Mouse (Mus musculus): Measurements from ENCODE around the gene Grin2c. TPM values are rescaled to one million over a fixed set of nuclear protein-coding genes. Genes with fewer than 3 reads are reported as not detected.

Gene Grin2c
- polyA plus RNA-seq, 1 experiment from 2014 or later, result 0.05 TPM

GRCm38 (mm10) chr11:115292631-115293375 lies 25.8 kb upstream of the Grin2c start:
- Histone ChIP-seq H3K4me3 (no peak overlapping the region), H3K27ac (0 out of 2 replicates have a peak overlapping the region, but pooled peaks have one; percentile 39), H3K36me3 (no peaks in the 10 kb centered on the region), H3K9me3 (no peaks in the 10 kb centered on the region), H3K4me1 (peaks cover 38% of the 10 kb centered on the region), H3K4me2 (no peak overlapping the region), H3K9ac (no peak overlapping the region), H3K27me3 (peaks cover 17% of the 10 kb centered on the region)
- WGBS, result 42% methylated on average over 14 of the region's 14 CpGs
- ATAC-seq (ENCODE audit: borderline replicate concordance, extremely low read depth, low FRiP score, low TSS enrichment), result no peak

DNA sequence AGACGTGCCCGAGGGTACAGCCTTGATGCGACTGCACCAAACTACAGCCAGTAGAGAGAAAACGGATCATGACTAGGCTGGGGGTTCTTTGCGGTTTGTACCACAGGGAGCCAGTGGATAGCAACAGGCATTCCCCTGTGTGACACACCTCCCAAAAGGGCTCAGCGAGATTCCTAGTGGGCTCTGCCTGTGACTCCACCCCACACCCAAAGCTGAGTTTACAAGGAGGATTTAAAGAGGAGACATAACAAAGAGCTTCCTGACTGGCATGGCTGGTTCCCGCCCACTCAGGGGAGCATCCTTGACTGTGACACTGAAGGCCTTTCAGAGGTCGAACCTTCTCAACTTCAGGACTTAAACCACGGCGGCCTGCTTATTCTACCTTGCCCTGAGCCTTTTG lies 24.5 kb upstream of the Grin2c start:
- 64% methylated on average over 10 of the region's 10 CpGs for WGBS
- H3K4me3 ChIP-seq, result no peak overlapping the region
- peaks cover 28% of the 10 kb centered on the region for H3K4me1 ChIP-seq
- no peak for ATAC-seq (ENCODE audit: borderline replicate concordance, extremely low read depth, low FRiP score, low TSS enrichment)
- H3K9me3 ChIP-seq, result no peaks in the 10 kb centered on the region
- no peak overlapping the region for H3K9ac ChIP-seq
- H3K36me3 ChIP-seq, result no peaks in the 10 kb centered on the region
- H3K27ac ChIP-seq, result peak overlapping the region; percentile 38; the same call in 1 of the 2 replicates
- H3K4me2 ChIP-seq, result no peak overlapping the region
- peaks cover 4% of the 10 kb centered on the region; the same call in 1 of the 2 replicates for H3K27me3 ChIP-seq

DNA sequence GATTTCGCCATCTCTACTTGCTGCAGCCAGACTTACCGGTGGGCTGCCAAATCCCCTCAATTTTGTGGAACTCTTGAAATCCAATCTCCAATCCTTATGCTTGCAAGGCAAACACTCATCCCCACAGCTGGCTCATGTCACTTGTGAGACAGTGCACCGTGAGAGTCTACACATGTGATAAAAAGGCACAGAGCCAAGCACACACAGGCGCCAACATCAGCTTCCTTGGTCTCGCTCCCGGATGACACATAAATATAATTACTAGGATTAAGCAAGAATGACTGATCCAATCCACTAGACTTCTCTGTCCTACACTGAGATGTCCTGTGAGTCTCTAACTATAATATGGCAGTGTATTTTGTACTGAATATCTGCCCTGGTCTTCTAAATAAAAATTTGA lies 23.9 kb upstream of the Grin2c start:
- ATAC-seq (ENCODE audit: borderline replicate concordance, extremely low read depth, low FRiP score, low TSS enrichment), result peak; percentile 85
- no peaks in the 10 kb centered on the region for H3K36me3 ChIP-seq
- H3K4me3 ChIP-seq, result no peak overlapping the region
- peak overlapping the region; percentile 70 for H3K27ac ChIP-seq
- no peaks in the 10 kb centered on the region; the same call in 1 of the 2 replicates for H3K27me3 ChIP-seq
- H3K9me3 ChIP-seq, result no peaks in the 10 kb centered on the region
- 39% methylated on average over 6 of the region's 6 CpGs for WGBS
- H3K9ac ChIP-seq, result no peak overlapping the region
- peaks cover 28% of the 10 kb centered on the region for H3K4me1 ChIP-seq
- no peak overlapping the region for H3K4me2 ChIP-seq

DNA sequence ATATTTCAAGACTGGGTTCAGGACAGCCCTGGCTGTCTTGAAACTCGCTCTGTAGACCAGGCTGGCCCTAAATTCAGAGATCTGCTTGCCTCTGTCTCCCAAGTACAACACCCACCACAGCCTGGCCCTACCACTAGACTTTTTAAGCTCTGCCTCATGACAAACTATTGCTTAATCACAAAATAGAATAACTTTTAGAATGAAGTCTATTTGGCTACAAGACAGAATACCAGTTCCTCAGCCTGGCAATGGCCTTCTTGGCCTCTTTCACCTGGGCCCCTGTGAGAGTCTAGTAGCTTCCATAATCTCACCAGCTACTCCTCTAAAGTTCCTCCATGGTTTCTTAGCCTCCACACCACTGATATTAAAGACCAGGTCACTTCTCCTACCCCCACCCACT lies 23.3 kb upstream of the Grin2c start:
- Histone ChIP-seq H3K4me2 (no peak overlapping the region), H3K27me3 (no peaks in the 10 kb centered on the region), H3K9ac (no peak overlapping the region), H3K36me3 (no peaks in the 10 kb centered on the region), H3K9me3 (no peaks in the 10 kb centered on the region), H3K27ac (peak overlapping the region; percentile 70), H3K4me3 (no peak overlapping the region), H3K4me1 (peaks cover 28% of the 10 kb centered on the region)
- no peak for ATAC-seq (ENCODE audit: borderline replicate concordance, extremely low read depth, low FRiP score, low TSS enrichment)
- WGBS, result 91% methylated on average over 1 of the region's 1 CpGs

- ATAC-seq (ENCODE audit: borderline replicate concordance, extremely low read depth, low FRiP score, low TSS enrichment), result no peak
- Histone ChIP-seq H3K4me3 (no peak overlapping the region), H3K9ac (no peak overlapping the region), H3K4me2 (no peak overlapping the region), H3K4me1 (peaks cover 28% of the 10 kb centered on the region), H3K27ac (peak overlapping the region; percentile 70), H3K36me3 (no peaks in the 10 kb centered on the region), H3K9me3 (no peaks in the 10 kb centered on the region), H3K27me3 (no peaks in the 10 kb centered on the region)
- 69% methylated on average over 8 of the region's 8 CpGs for WGBS
Measured at GRCm38 (mm10) chr11:115289885-115290284, 22.8 kb upstream of the Grin2c start.

- no peaks in the 10 kb centered on the region for H3K9me3 ChIP-seq
- no peak overlapping the region for H3K4me2 ChIP-seq
- 90% methylated on average over 2 of the region's 2 CpGs for WGBS
- no peak overlapping the region for H3K27ac ChIP-seq
- peaks cover 28% of the 10 kb centered on the region for H3K4me1 ChIP-seq
- H3K36me3 ChIP-seq, result no peaks in the 10 kb centered on the region
- no peak overlapping the region for H3K9ac ChIP-seq
- no peak overlapping the region for H3K4me3 ChIP-seq
- H3K27me3 ChIP-seq, result no peaks in the 10 kb centered on the region
- no peak for ATAC-seq (ENCODE audit: borderline replicate concordance, extremely low read depth, low FRiP score, low TSS enrichment)
Measured at GRCm38 (mm10) chr11:115288305-115288704, 21.3 kb upstream of the Grin2c start.

DNA sequence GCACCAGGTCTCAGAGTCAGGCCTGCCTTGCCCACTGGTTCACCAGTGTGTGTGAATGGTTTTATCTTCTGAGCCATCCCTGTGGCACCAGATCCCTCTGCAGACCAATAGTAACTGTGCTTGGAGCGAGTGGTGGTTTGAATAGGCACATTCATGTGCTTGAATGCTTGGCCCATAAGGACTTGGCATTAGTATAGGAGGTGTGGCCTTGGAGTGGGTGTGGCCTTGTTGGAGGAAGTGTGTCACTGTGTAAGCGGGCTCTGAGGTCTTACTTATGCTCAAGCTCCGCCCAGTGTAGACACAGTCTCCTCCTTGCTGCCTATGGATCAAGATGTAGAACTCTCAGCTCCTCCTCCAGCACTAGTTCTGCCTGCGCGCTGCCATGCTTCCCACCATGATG lies 20.3 kb upstream of the Grin2c start:
- 81% methylated on average over 5 of the region's 5 CpGs for WGBS
- no peak overlapping the region for H3K27ac ChIP-seq
- no peak for ATAC-seq (ENCODE audit: borderline replicate concordance, extremely low read depth, low FRiP score, low TSS enrichment)
- peaks cover 23% of the 10 kb centered on the region for H3K4me1 ChIP-seq
- H3K36me3 ChIP-seq, result no peaks in the 10 kb centered on the region
- no peak overlapping the region for H3K4me3 ChIP-seq
- H3K27me3 ChIP-seq, result no peaks in the 10 kb centered on the region
- no peaks in the 10 kb centered on the region for H3K9me3 ChIP-seq
- H3K4me2 ChIP-seq, result no peak overlapping the region
- H3K9ac ChIP-seq, result no peak overlapping the region

- no peaks in the 10 kb centered on the region for H3K36me3 ChIP-seq
- no peak overlapping the region for H3K4me2 ChIP-seq
- no peak for ATAC-seq (ENCODE audit: borderline replicate concordance, extremely low read depth, low FRiP score, low TSS enrichment)
- H3K4me3 ChIP-seq, result no peak overlapping the region
- H3K27ac ChIP-seq, result no peak overlapping the region
- H3K9ac ChIP-seq, result no peak overlapping the region
- 63% methylated on average over 19 of the region's 19 CpGs for WGBS
- H3K4me1 ChIP-seq, result peaks cover 15% of the 10 kb centered on the region
- H3K9me3 ChIP-seq, result no peaks in the 10 kb centered on the region
- H3K27me3 ChIP-seq, result no peaks in the 10 kb centered on the region
Measured at GRCm38 (mm10) chr11:115286201-115286993, 19.4 kb upstream of the Grin2c start.

GRCm38 (mm10) chr11:115285282-115285681 lies 18.2 kb upstream of the Grin2c start:
- H3K27ac ChIP-seq, result no peak overlapping the region
- no peak for ATAC-seq (ENCODE audit: borderline replicate concordance, extremely low read depth, low FRiP score, low TSS enrichment)
- WGBS, result 53% methylated on average over 4 of the region's 4 CpGs
- H3K9ac ChIP-seq, result no peak overlapping the region
- no peaks in the 10 kb centered on the region for H3K36me3 ChIP-seq
- no peak overlapping the region for H3K4me2 ChIP-seq
- H3K4me1 ChIP-seq, result peaks cover 7% of the 10 kb centered on the region; the same call in 1 of the 2 replicates
- no peak overlapping the region for H3K4me3 ChIP-seq
- no peaks in the 10 kb centered on the region for H3K27me3 ChIP-seq
- H3K9me3 ChIP-seq, result no peaks in the 10 kb centered on the region

- WGBS, result 82% methylated on average over 12 of the region's 12 CpGs
- no peak for ATAC-seq (ENCODE audit: borderline replicate concordance, extremely low read depth, low FRiP score, low TSS enrichment)
- H3K9me3 ChIP-seq, result no peaks in the 10 kb centered on the region
Measured at GRCm38 (mm10) chr11:115283891-115284620, 17.0 kb upstream of the Grin2c start.

DNA sequence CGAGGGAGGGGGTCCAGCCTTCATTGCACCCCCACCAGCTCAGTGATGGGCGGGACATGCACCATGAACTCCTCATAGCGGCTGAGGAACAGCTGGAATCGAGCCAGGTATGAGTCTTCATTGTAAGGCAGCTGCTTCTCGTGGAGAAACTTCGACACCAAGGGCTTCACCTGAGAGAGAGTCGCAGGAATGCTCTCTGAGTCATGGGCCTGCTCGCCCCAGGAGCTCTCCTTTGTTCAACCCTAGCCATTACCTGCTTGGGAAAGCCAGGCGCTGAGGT lies 16.4 kb upstream of the Grin2c start:
- Histone ChIP-seq H3K4me1 (no peaks in the 10 kb centered on the region), H3K36me3 (no peaks in the 10 kb centered on the region), H3K4me2 (no peak overlapping the region), H3K4me3 (no peak overlapping the region), H3K9ac (no peak overlapping the region), H3K27ac (no peak overlapping the region), H3K9me3 (no peaks in the 10 kb centered on the region), H3K27me3 (no peaks in the 10 kb centered on the region)
- ATAC-seq (ENCODE audit: borderline replicate concordance, extremely low read depth, low FRiP score, low TSS enrichment), result no peak
- 58% methylated on average over 9 of the region's 9 CpGs for WGBS

More at GRCm38 (mm10) chr11:115283891-115284620, 17.0 kb upstream of the Grin2c start:
- no peaks in the 10 kb centered on the region for H3K36me3 ChIP-seq
- no peak overlapping the region for H3K4me3 ChIP-seq
- H3K27ac ChIP-seq, result no peak overlapping the region
- H3K4me1 ChIP-seq, result no peaks in the 10 kb centered on the region
- H3K27me3 ChIP-seq, result no peaks in the 10 kb centered on the region
- no peak overlapping the region for H3K4me2 ChIP-seq
- no peak overlapping the region for H3K9ac ChIP-seq
